Mouse (Mus musculus) T-cell, adult 2 months (primary cell): ENCODE measurements around the gene Ccdc34.

Experiments used
- DNase-seq: peaks from one replicate; pipeline ENCODE4 v3.0.0; 2022; ENCODE audit warnings: low spot score

Ccdc34 gene

GRCm38 (mm10) chr2:109996411-109996810 is 21.2 kb upstream of the Ccdc34 start:
- no peak for DNase-seq

- DNase-seq, result no peak
These were observed 12.9 kb upstream of the Ccdc34 start for GRCm38 (mm10) chr2:110004668-110005067.

DNA sequence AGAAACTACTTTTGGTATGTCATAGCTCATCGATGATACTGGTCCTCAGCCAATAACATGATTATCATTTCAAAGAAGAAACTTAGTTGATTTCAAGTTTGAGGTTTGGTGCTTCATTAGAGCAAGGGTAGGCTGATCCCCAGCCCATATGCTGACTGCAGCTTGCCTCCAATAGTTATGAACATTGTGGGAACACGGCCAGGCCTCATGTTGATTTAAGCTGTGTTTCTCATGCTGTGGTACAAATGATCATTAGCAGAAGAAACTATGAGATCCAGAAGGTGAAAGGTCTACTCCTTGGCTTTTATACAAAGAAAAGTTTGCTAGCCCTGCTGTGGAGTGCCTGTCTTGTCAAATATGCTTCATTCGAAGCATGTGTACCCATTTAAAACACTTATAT is 12.5 kb upstream of the Ccdc34 start:
- no peak for DNase-seq

GRCm38 (mm10) chr2:110005596-110006239 is 11.9 kb upstream of the Ccdc34 start:
- DNase-seq, result no peak

DNA sequence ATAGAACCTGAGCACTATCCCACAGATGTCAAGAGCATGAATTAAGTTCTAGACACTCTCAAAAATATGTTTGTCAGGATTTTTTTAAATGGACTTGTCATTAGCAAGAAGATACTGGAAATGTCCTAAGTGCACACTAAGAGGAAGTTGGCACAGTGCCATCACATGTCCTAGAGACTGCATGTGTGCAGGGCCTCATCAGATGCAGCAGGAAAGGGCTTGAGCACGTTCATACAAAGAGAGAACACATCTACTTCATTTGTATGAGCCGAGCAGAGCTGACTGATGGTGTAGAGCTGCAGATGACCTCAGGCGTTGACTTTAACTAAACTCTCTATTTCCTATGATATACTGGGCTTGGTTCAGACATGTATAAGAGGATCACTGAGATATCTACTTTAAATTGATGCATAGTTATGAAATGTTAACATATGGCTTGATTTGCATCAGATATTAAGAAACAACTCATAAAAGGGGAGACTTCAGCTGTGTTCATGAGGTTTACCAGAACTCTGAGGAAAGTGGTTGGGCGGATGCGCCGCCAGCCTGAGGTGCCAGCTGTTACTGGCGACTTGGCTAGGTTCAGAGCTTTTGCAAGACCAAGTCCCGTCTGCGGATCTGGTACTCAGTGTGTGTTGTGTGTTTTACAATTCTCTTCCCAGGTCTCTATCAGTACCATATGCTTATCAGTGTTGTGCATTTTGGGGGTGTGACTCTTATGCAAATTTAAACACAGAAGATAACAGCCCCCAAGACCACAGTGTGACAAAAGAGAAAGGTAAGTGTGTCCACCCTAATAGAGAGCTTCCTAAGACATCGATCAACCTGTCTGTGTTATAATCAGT is 10.0 kb upstream of the Ccdc34 start:
- no peak for DNase-seq

GRCm38 (mm10) chr2:110009449-110009848 is 8.2 kb upstream of the Ccdc34 start:
- no peak for DNase-seq

- DNase-seq, result no peak
These were observed 5.4 kb upstream of the Ccdc34 start for GRCm38 (mm10) chr2:110012184-110012725.

- DNase-seq, result no peak
These were observed 530 bp upstream of the Ccdc34 start for GRCm38 (mm10) chr2:110017087-110017486.

DNA sequence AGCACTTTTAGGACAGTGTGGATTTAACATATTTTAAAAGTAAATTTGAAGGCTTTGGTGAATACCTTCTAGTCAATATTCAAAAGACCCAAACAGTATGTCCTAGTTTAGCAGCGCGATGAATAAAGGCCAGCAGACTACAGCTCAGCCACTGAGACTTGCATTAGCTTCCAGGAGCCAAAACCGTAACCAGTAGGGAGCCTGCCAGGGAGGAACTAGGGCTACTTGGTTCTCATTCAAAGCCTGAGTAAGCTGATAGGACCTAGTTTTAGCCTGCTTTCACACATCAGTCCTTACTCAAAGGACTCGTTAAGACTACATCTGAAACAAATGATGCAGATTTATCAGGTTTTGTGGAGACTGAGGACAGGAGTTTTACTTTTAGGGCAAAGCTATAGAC is 2.0 kb downstream of the Ccdc34 start:
- DNase-seq, result no peak

GRCm38 (mm10) chr2:110020430-110020829 is 2.8 kb downstream of the Ccdc34 start:
- no peak for DNase-seq

- DNase-seq, result no peak
These were observed 18.6 kb downstream of the Ccdc34 start for GRCm38 (mm10) chr2:110036265-110036664.

GRCm38 (mm10) chr2:110036665-110037064 is 19.0 kb downstream of the Ccdc34 start:
- DNase-seq, result no peak

DNA sequence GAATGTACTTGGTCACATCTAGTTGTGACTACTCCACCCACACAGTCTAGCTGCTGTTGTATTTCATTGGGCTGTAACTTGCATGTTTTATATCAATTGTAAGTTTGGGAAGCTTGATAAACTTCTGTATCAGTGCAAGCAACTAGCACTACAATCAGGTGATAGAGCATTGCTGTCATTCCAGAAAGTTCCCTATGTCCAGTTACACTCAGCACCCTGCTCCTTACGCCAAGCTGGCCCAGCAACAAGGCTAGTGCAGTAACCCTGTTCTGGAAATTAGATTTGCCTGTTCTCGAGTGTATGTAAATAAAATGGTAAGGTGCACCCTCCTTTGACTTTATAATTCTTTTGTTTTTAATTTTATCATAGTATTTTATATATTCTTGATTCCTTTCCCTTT is 19.6 kb downstream of the Ccdc34 start:
- no peak for DNase-seq

DNA sequence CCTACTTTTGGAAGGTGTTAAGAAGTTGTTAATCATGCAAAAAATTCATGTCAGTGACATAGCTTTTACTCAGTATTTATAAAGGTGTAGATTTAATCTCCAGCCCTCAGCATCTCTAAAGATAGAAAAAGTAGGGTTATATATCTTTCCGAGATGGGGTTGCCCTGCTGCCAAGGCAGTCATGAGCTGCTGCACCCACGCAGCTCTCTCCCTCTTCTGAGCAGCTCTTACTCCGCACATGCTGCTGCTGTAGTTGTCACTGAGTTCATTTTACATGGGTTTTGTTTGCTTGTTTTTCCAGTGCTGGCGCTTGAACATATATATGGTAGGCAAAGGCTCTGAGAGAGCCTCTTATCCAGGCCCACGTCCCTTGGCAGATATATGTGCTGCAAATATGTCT is 20.7 kb downstream of the Ccdc34 start:
- no peak for DNase-seq

- DNase-seq, result no peak
These were observed 25.5 kb downstream of the Ccdc34 start for GRCm38 (mm10) chr2:110042861-110043760.

GRCm38 (mm10) chr2:110058424-110058823 is 40.8 kb downstream of the Ccdc34 start:
- DNase-seq, result no peak

GRCm38 (mm10) chr2:110063131-110063530 is 45.5 kb downstream of the Ccdc34 start:
- no peak for DNase-seq

- DNase-seq, result no peak
These were observed 51.3 kb downstream of the Ccdc34 start for GRCm38 (mm10) chr2:110068916-110069315.

DNA sequence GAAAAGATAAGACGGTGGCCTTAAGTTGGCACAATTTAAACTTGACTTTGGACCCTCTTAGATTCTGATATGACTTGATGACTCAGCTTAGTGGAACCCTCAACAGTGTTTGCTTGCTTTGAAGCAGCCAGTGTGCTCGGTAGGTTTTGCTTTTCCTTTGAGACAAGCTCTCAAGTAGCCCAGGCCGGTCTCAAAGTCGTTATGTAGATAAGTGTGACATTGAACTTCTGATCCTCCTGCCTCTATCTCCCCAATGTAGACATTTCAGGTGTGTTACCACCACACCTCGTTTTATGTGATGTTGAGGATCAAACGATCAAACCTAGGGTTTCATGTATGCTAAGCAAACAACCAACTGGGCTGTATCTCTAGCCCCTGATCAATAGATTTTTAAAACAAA is 55.4 kb downstream of the Ccdc34 start:
- no peak for DNase-seq

DNA sequence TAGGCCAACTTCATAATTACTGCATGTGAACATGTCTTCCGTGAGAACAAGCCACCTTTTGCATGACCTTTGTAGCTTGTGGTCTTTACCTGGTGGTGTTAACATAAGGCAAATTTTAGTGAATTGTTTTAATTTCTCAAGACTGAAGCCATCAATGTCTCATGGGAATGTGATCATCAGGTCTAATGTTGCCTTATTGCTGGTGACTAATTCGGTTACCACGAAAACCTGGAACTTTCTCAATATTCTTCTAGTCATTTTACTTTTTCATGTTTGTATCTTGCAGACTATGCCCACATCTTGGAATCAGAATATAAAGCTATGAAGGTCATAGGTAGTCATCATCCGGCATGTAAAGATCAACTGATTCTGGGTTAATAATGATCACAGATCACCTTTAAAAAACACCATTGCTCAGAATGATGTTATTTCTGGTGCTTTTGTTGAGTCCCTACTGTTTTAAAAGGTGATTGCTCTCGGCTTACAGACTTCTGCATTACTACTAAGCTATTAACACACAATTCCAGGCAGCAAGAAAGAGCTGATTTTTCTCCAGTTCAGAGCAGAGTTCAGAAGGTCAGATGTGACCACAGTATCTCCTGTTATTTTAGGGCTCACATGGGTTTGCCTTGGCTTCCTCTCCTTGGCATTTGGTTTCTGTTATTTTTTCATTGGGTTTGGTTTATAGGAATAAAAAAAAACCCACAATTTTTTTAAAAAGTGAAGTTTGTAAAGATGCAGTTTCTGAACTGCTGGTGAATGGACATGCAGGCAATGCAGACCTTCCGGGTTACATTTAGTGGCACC is 57.2 kb downstream of the Ccdc34 start:
- no peak for DNase-seq

DNA sequence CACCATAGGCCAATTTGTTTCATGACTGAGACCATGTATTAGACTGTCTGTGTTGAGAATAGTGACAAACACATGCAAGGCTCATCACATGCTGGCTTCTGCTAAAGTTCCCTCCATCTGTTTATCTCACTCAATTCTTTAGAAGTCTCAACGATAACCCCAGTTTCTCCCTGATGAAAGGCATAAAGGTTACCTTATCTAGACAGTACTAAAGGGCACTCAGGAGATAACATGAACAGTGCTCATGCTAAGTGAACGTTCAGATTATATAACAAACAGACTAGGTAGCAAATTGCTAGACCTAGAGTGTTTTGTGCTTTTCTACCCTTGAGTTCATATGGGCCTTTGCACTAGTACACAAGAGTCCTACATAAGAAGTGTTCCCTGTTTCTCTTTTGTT is 59.6 kb downstream of the Ccdc34 start:
- no peak for DNase-seq
